Mouse (Mus musculus) liver, postnatal 0 days (tissue): ENCODE data around the gene 4930449I24Rik. TPM values are rescaled to one million over a fixed set of nuclear protein-coding genes. Genes with fewer than 3 reads are reported as not detected.
"Not testable (repeated sequence)": the region's sequence is repeated elsewhere in the genome, so short reads cannot be mapped to it uniquely, and the experiment has no call there.

Experiments
- ATAC-seq: fragments of 200-750 bp; cut with Nextera tagmentation; 2 replicates; pipeline ENCODE4 v1.8.0; 2017; ENCODE audit warnings: mild to moderate bottlenecking, moderate library complexity
- DNase-seq: peaks from one replicate; pipeline ENCODE4 v3.0.0-alpha.2; 2016
- H3K27ac ChIP-seq: fragments of 300-500 bp; sonication (generic); 2 replicates; pipeline ENCODE4 v1.5.1; 2014; ENCODE audit warnings: antibody characterized with exemption, moderate library complexity, mild to moderate bottlenecking, low read depth
- H3K27me3 ChIP-seq: fragments of 300-500 bp; sonication (generic); 2 replicates; pipeline ENCODE4 v1.6.1; 2014; ENCODE audit warnings: low read length, control low read depth, mixed read lengths; ENCODE audit not compliant: insufficient read depth
- H3K36me3 ChIP-seq: fragments of 300-500 bp; sonication (generic); replicated peaks from 2 replicates; pipeline ENCODE4 v1.6.1; 2014; ENCODE audit warnings: mild to moderate bottlenecking, control low read depth, low read length, moderate library complexity, mixed read lengths; ENCODE audit not compliant: insufficient read depth
- H3K4me1 ChIP-seq: fragments of 300-500 bp; sonication (generic); 2 replicates; pipeline ENCODE4 v1.6.1; 2014; ENCODE audit warnings: antibody characterized with exemption, mild to moderate bottlenecking, control low read depth; ENCODE audit not compliant: insufficient read depth
- H3K4me2 ChIP-seq: fragments of 300-500 bp; sonication (generic); 2 replicates; pipeline ENCODE4 v1.6.1; 2014; ENCODE audit warnings: low read depth, mild to moderate bottlenecking, low read length, moderate library complexity, mixed read lengths
- H3K4me3 ChIP-seq: fragments of 300-500 bp; sonication (generic); 2 replicates; pipeline ENCODE4 v1.5.1; 2014; ENCODE audit warnings: low read depth, low read length
- H3K9ac ChIP-seq: fragments of 300-500 bp; sonication (generic); replicated peaks from 2 replicates; pipeline ENCODE4 v1.6.1; 2014; ENCODE audit warnings: mild to moderate bottlenecking, moderate library complexity
- H3K9me3 ChIP-seq: fragments of 300-500 bp; sonication (generic); 2 replicates; pipeline ENCODE4 v1.6.1; 2016; ENCODE audit warnings: mild to moderate bottlenecking, control low read depth, low read length, mixed read lengths
- CTCF ChIP-seq: sonication (generic); IDR thresholded peaks from 2 replicates; pipeline ENCODE4 v1.5.1; 2016; ENCODE audit warnings: antibody characterized with exemption, low read depth
- EP300 ChIP-seq: IDR thresholded peaks from 2 replicates; pipeline ENCODE4 v1.6.1; 2016; ENCODE audit warnings: antibody characterized with exemption, low read depth, mild to moderate bottlenecking
- WGBS: fragments of 180-500 bp; shearing (Covaris S2); extraction: QIAGEN DNeasy Blood & Tissue Kit; methylation state at CpG from one replicate; pipeline ENCODE4 v1.1.7; 2014; ENCODE audit not compliant: insufficient replicate concordance; 5-methylcytosine and 5-hydroxymethylcytosine counted together
- polyA plus RNA-seq: library from polyadenylated mRNA; unstranded; fragments of >200 nt; fragmentation: Nextera tagmentation; extraction: Ambion mirVana; gene quantifications from 2 replicates; pipeline ENCODE4 v1.2.1, GENCODE M21; 2015

The 4930449I24Rik gene
- not detected in 2 replicates for polyA plus RNA-seq

- not testable (repeated sequence) for H3K4me3 ChIP-seq, H3K36me3 ChIP-seq, H3K27me3 ChIP-seq, ATAC-seq, DNase-seq, H3K27ac ChIP-seq, H3K9ac ChIP-seq, H3K4me1 ChIP-seq, H3K9me3 ChIP-seq, H3K4me2 ChIP-seq
- no CpG with 5 or more reads among the region's 5 CpGs for WGBS
Measured at GRCm38 (mm10) chr5:146502099-146502498, at the start of gene 4930449I24Rik. TSS of gene 4930449I24Rik (plus strand) at chr5:146502399.

GRCm38 (mm10) chr5:146453556-146453955 lies 48.6 kb upstream of the 4930449I24Rik start:
- Histone ChIP-seq H3K9me3 (no peaks in the 10 kb centered on the region), H3K36me3 (no peaks in the 10 kb centered on the region), H3K9ac (no peak overlapping the region), H3K4me2 (no peak overlapping the region), H3K4me1 (no peaks in the 10 kb centered on the region), H3K4me3 (no peak overlapping the region), H3K27me3 (no peaks in the 10 kb centered on the region), H3K27ac (no peak overlapping the region)
- TF ChIP-seq CTCF (no peak), EP300 (no peak)
- DNase-seq, result no peak
- WGBS, result 78% methylated on average over 6 of the region's 6 CpGs
- ATAC-seq, result no peak

DNA sequence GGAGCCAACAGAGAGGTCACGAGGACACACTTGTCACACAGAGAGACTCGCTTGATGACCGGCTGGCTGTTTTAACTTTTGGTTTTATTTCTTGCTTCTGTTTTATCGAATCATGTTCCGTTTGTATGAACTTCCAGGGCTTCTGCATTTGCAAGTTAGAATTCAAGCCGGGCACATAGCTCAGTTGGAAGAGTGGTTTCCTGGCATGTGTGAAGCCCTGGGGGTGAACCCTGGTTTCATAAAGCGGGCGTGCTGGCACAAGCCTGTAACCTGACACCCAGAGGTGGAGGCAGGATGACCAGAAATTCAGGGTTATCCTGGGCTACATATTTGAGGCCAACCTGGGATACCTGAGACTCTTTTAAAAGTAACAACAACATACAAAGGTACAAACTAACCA lies 40.6 kb upstream of the 4930449I24Rik start:
- no peak for DNase-seq
- no peaks in the 10 kb centered on the region for H3K36me3 ChIP-seq
- 74% methylated on average over 8 of the region's 8 CpGs for WGBS

DNA sequence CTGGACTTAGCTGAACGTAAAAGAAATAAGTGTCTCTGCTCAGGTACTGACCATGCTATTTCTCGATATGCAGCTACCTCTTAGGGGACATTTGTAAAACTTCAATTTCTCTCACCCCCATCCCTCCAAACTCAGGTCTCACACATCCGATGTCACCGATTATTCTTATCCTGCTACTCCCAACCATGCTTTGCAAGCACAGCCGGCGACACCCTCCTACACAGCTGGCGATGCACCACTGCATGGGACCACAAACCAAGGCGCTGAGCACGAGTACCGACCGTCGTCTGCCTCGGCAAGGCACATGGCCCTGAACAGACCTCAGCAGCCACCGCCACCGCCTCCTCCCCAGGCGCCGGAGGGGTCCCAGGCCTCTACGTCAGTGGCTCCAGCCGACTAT lies 35.5 kb upstream of the 4930449I24Rik start:
- H3K9ac ChIP-seq, result no peak overlapping the region
- H3K27ac ChIP-seq, result no peak overlapping the region
- H3K9me3 ChIP-seq, result no peaks in the 10 kb centered on the region
- no peaks in the 10 kb centered on the region for H3K4me1 ChIP-seq
- no peaks in the 10 kb centered on the region for H3K27me3 ChIP-seq
- no peak overlapping the region for H3K4me2 ChIP-seq
- no peak overlapping the region for H3K4me3 ChIP-seq
- WGBS, result 84% methylated on average over 19 of the region's 19 CpGs
- DNase-seq (no peak), ATAC-seq (no peak)
- H3K36me3 ChIP-seq, result no peaks in the 10 kb centered on the region
- TF ChIP-seq EP300, result no peak
- TF ChIP-seq CTCF, result no peak

More for the DNA sequence above, 40.6 kb upstream of the 4930449I24Rik start:
- Histone ChIP-seq H3K4me3 (no peak overlapping the region), H3K4me1 (no peaks in the 10 kb centered on the region), H3K27me3 (no peaks in the 10 kb centered on the region), H3K27ac (no peak overlapping the region), H3K9ac (no peak overlapping the region), H3K9me3 (no peaks in the 10 kb centered on the region), H3K4me2 (no peak overlapping the region)
- ATAC-seq, result no peak
- no peak for TF ChIP-seq EP300
- no peak for TF ChIP-seq CTCF

- DNase-seq (no peak), ATAC-seq (no peak)
- no peak overlapping the region for H3K4me3 ChIP-seq
Measured at GRCm38 (mm10) chr5:146468311-146468710, 33.9 kb upstream of the 4930449I24Rik start.

GRCm38 (mm10) chr5:146470821-146471220 lies 31.4 kb upstream of the 4930449I24Rik start:
- Histone ChIP-seq H3K9me3 (no peaks in the 10 kb centered on the region), H3K9ac (no peak overlapping the region)
- DNase-seq, result no peak

More at GRCm38 (mm10) chr5:146468311-146468710, 33.9 kb upstream of the 4930449I24Rik start:
- H3K36me3 ChIP-seq, result no peaks in the 10 kb centered on the region
- no peak overlapping the region for H3K27ac ChIP-seq
- H3K9ac ChIP-seq, result no peak overlapping the region
- no peaks in the 10 kb centered on the region for H3K9me3 ChIP-seq
- 86% methylated on average over 9 of the region's 9 CpGs for WGBS
- TF ChIP-seq EP300 (no peak), CTCF (no peak)
- no peak overlapping the region for H3K4me2 ChIP-seq
- no peaks in the 10 kb centered on the region for H3K27me3 ChIP-seq
- H3K4me1 ChIP-seq, result no peaks in the 10 kb centered on the region

GRCm38 (mm10) chr5:146471311-146471710 lies 30.9 kb upstream of the 4930449I24Rik start:
- TF ChIP-seq CTCF (no peak), EP300 (no peak)
- no peak overlapping the region for H3K9ac ChIP-seq
- no peaks in the 10 kb centered on the region for H3K27me3 ChIP-seq
- H3K9me3 ChIP-seq, result no peaks in the 10 kb centered on the region
- peak overlapping the region; percentile 20; the same call in 1 of the 2 replicates for H3K4me2 ChIP-seq
- DNase-seq (no peak), ATAC-seq (no peak)
- H3K4me1 ChIP-seq, result no peaks in the 10 kb centered on the region
- H3K4me3 ChIP-seq, result no peak overlapping the region
- 58% methylated on average over 5 of the region's 5 CpGs for WGBS
- no peak overlapping the region for H3K27ac ChIP-seq
- H3K36me3 ChIP-seq, result no peaks in the 10 kb centered on the region

More at GRCm38 (mm10) chr5:146470821-146471220, 31.4 kb upstream of the 4930449I24Rik start:
- Histone ChIP-seq H3K4me3 (no peak overlapping the region), H3K36me3 (no peaks in the 10 kb centered on the region), H3K4me1 (no peaks in the 10 kb centered on the region), H3K4me2 (no peak overlapping the region), H3K27ac (no peak overlapping the region), H3K27me3 (no peaks in the 10 kb centered on the region)
- no peak for ATAC-seq
- no peak for TF ChIP-seq EP300
- TF ChIP-seq CTCF, result no peak
- WGBS, result 84% methylated on average over 9 of the region's 9 CpGs
